Mouse (Mus musculus) lung, embryonic 16.5 days (tissue): Measurements from ENCODE around the gene Ehd2. TPM values are rescaled to one million over a fixed set of nuclear protein-coding genes. Genes with fewer than 3 reads are reported as not detected.

Experiments
- ATAC-seq: fragments of 200-750 bp; cut with Nextera tagmentation; 2 replicates; pipeline ENCODE4 v1.8.0; 2017; ENCODE audit warnings: low read depth, mild to moderate bottlenecking, moderate library complexity
- H3K27ac ChIP-seq: fragments of 300-500 bp; sonication (generic); 2 replicates; pipeline ENCODE4 v1.5.1; 2014; ENCODE audit warnings: mild to moderate bottlenecking, control low read depth, low read length
- H3K27me3 ChIP-seq: fragments of 300-500 bp; sonication (generic); 2 replicates; pipeline ENCODE4 v1.6.1; 2014; ENCODE audit warnings: low read depth, low read length, mixed read lengths; ENCODE audit not compliant: control insufficient read depth, insufficient read depth
- H3K36me3 ChIP-seq: fragments of 300-500 bp; sonication (generic); 2 replicates; pipeline ENCODE4 v1.6.1; 2014; ENCODE audit warnings: low read length; ENCODE audit not compliant: control insufficient read depth, insufficient read depth
- H3K4me1 ChIP-seq: fragments of 300-500 bp; sonication (generic); replicated peaks from 2 replicates; pipeline ENCODE4 v1.6.1; 2014; ENCODE audit warnings: low read length, mixed read lengths; ENCODE audit not compliant: control insufficient read depth, insufficient read depth
- H3K4me2 ChIP-seq: fragments of 300-500 bp; sonication (generic); 2 replicates; pipeline ENCODE4 v1.6.1; 2014; ENCODE audit warnings: low read depth, low read length, control low read depth
- H3K4me3 ChIP-seq: fragments of 300-500 bp; sonication (generic); 2 replicates; pipeline ENCODE4 v1.5.1; 2014; ENCODE audit warnings: mild to moderate bottlenecking, low read length, control low read depth
- H3K9ac ChIP-seq: fragments of 300-500 bp; sonication (generic); 2 replicates; pipeline ENCODE4 v1.6.1; 2014; ENCODE audit warnings: low read length, control low read depth
- H3K9me3 ChIP-seq: fragments of 300-500 bp; sonication (generic); 2 replicates; pipeline ENCODE4 v1.6.1; 2016; ENCODE audit warnings: low read length; ENCODE audit not compliant: control insufficient read depth
- WGBS: fragments of 180-500 bp; shearing (Covaris S2); extraction: QIAGEN DNeasy Blood & Tissue Kit; methylation state at CpG from one replicate; pipeline ENCODE4 v1.1.7; 2014; 5-methylcytosine and 5-hydroxymethylcytosine counted together
- polyA plus RNA-seq: library from polyadenylated mRNA; unstranded; fragments of >200 nt; fragmentation: Nextera tagmentation; extraction: Ambion mirVana; gene quantifications from 2 replicates; pipeline ENCODE4 v1.2.1, GENCODE M21; 2015

Ehd2 gene
- polyA plus RNA-seq, 1 experiment from 2014 or later: 109 TPM

- Histone ChIP-seq H3K27ac (no peak overlapping the region), H3K4me2 (no peak overlapping the region), H3K36me3 (peaks cover 4% of the 10 kb centered on the region), H3K27me3 (no peaks in the 10 kb centered on the region), H3K9ac (no peak overlapping the region), H3K4me3 (no peak overlapping the region), H3K4me1 (no peaks in the 10 kb centered on the region; the same call in 1 of the 2 replicates), H3K9me3 (no peaks in the 10 kb centered on the region)
- no peak for ATAC-seq
- 63% methylated on average over 12 of the region's 12 CpGs for WGBS
Measured at GRCm38 (mm10) chr7:16004177-16004856, 37.0 kb upstream of the Ehd2 start.

- 66% methylated on average over 4 of the region's 4 CpGs for WGBS
- H3K9me3 ChIP-seq: no peaks in the 10 kb centered on the region
- no peaks in the 10 kb centered on the region; the same call in 1 of the 2 replicates for H3K4me1 ChIP-seq
- H3K36me3 ChIP-seq: peaks cover 8% of the 10 kb centered on the region
- H3K27me3 ChIP-seq: no peaks in the 10 kb centered on the region
- H3K9ac ChIP-seq: no peak overlapping the region
- H3K4me2 ChIP-seq: no peak overlapping the region
- H3K4me3 ChIP-seq: no peak overlapping the region
- no peak overlapping the region for H3K27ac ChIP-seq
- no peak for ATAC-seq
Measured at GRCm38 (mm10) chr7:16003032-16003431, 35.7 kb upstream of the Ehd2 start.

DNA sequence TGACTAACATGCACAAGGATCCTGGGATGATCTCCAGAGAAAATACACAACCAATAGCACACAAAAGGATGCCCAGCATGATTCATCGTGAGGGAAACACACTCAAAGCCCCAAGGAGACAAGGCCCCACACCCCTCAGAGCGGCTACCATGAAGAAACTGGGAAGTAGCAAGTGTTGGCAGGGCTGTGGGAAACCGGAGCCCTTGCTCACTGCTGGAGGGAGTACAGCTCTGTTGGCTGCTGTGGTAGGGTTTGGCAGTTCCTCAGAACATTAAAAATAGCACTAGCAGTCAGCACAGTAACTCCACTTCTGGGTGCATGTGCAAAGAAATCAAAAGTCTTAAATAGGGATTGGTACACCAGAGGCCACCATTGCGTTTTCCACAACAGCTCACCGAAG is 34.8 kb upstream of the Ehd2 start:
- peaks cover 7% of the 10 kb centered on the region for H3K36me3 ChIP-seq
- 72% methylated on average over 5 of the region's 5 CpGs for WGBS
- no peak overlapping the region for H3K27ac ChIP-seq
- no peaks in the 10 kb centered on the region; the same call in 1 of the 2 replicates for H3K4me1 ChIP-seq
- 0 out of 2 replicates have a peak, but pooled peaks have one; percentile 37 for ATAC-seq
- no peaks in the 10 kb centered on the region for H3K27me3 ChIP-seq
- H3K9me3 ChIP-seq: no peaks in the 10 kb centered on the region
- H3K4me2 ChIP-seq: no peak overlapping the region
- H3K4me3 ChIP-seq: no peak overlapping the region
- H3K9ac ChIP-seq: no peak overlapping the region

DNA sequence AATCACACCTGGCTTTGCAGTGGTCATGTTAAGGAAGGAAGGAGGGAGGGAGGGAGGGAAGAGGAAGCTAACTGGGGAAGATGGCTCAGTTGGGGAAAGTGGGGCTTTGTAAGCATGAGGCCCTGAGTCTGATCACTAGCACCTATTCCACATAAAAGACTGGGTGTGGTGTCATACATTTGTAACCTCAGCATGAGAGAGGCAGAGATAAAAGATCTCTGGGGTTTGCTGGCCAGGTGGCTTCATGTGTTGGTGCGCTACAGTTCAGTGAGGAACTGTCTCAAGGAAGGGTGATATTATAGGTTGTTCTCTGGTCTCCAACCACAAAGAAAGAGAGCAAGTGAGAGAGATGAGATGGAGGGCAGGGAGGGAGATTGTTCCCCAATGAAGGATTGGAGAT is 34.3 kb upstream of the Ehd2 start:
- H3K27me3 ChIP-seq: no peaks in the 10 kb centered on the region
- H3K4me3 ChIP-seq: no peak overlapping the region
- peaks cover 11% of the 10 kb centered on the region for H3K36me3 ChIP-seq
- no peaks in the 10 kb centered on the region; the same call in 1 of the 2 replicates for H3K4me1 ChIP-seq
- WGBS: 91% methylated on average over 1 of the region's 1 CpGs
- no peaks in the 10 kb centered on the region for H3K9me3 ChIP-seq
- no peak overlapping the region for H3K9ac ChIP-seq
- no peak for ATAC-seq
- no peak overlapping the region for H3K27ac ChIP-seq
- H3K4me2 ChIP-seq: no peak overlapping the region

- peaks cover 27% of the 10 kb centered on the region for H3K36me3 ChIP-seq
- ATAC-seq: no peak
- H3K9ac ChIP-seq: no peak overlapping the region
- H3K4me3 ChIP-seq: no peak overlapping the region
- H3K27me3 ChIP-seq: no peaks in the 10 kb centered on the region
- H3K4me1 ChIP-seq: no peaks in the 10 kb centered on the region
- H3K27ac ChIP-seq: no peak overlapping the region
- H3K9me3 ChIP-seq: no peaks in the 10 kb centered on the region
- no peak overlapping the region for H3K4me2 ChIP-seq
- 89% methylated on average over 4 of the region's 4 CpGs for WGBS
Measured at GRCm38 (mm10) chr7:15993789-15994188, 26.4 kb upstream of the Ehd2 start.

GRCm38 (mm10) chr7:15993152-15993551 is 25.8 kb upstream of the Ehd2 start:
- WGBS: 76% methylated on average over 3 of the region's 3 CpGs
- Histone ChIP-seq H3K4me1 (no peaks in the 10 kb centered on the region), H3K27ac (no peak overlapping the region), H3K27me3 (no peaks in the 10 kb centered on the region), H3K4me2 (no peak overlapping the region), H3K4me3 (no peak overlapping the region), H3K9me3 (no peaks in the 10 kb centered on the region), H3K9ac (no peak overlapping the region), H3K36me3 (peaks cover 33% of the 10 kb centered on the region)
- ATAC-seq: no peak

DNA sequence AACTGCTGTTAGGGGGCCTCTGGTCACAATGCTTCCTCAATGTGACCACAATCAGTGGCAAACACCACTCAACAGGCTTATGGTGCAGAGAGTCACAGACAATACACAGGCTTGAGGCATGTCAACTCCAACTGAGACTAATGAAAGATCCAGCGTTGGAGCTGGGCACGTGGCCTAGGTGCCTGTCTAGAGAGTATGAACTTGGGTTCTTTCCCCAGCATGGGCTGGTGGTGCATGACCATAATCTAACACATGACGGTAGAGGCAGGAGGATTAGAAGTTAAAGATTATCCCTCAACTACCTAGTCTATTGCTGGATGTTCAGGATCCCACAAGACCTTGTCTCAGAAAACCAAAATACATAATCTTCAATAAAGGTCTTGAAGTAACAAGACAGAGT is 24.4 kb upstream of the Ehd2 start:
- Histone ChIP-seq H3K4me2 (no peak overlapping the region), H3K36me3 (peaks cover 37% of the 10 kb centered on the region), H3K27me3 (no peaks in the 10 kb centered on the region), H3K4me1 (no peaks in the 10 kb centered on the region), H3K9ac (no peak overlapping the region), H3K9me3 (no peaks in the 10 kb centered on the region), H3K27ac (no peak overlapping the region), H3K4me3 (no peak overlapping the region)
- ATAC-seq: no peak
- WGBS: 92% methylated on average over 3 of the region's 3 CpGs

DNA sequence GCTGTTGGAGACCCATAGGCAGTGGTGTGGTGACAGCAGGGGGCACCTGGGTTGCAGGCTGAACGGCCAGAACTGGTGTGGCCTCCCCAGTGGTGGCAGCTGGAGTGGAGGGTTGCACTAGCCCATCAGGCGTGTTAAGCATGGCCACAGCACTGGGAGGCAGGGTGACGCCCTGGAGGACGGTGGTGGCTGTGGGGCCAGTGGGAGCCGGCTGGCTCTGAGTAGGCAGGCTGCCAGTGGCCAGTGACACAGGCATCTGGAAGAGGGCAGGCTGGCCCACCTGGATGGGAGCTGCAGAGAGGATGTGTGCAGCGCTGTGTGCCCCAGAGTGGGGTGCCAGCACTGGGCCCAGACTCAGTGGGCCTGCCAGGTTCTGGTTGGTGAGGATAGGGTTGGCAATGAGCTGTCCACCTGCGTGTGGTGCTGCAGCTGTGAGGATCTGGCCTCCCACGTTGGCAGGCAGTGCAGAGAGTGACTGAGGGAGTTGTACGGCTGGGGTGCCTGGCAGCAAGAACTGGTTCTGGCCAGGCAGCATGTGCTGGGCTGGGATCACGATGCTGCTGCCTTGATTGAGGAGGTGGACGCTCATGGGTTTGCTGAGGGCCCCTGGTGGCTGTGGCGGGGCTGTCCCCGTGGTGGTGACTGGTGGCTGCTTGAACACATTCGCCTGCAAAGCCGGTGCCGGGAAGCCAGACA is 20.4 kb upstream of the Ehd2 start:
- no peak overlapping the region for H3K27ac ChIP-seq
- ATAC-seq: peak; percentile 32; the same call in 1 of the 2 replicates
- 89% methylated on average over 16 of the region's 16 CpGs for WGBS
- peaks cover 27% of the 10 kb centered on the region for H3K36me3 ChIP-seq
- H3K4me2 ChIP-seq: no peak overlapping the region
- H3K27me3 ChIP-seq: no peaks in the 10 kb centered on the region
- H3K9me3 ChIP-seq: no peaks in the 10 kb centered on the region
- no peak overlapping the region for H3K9ac ChIP-seq
- no peak overlapping the region for H3K4me3 ChIP-seq
- no peaks in the 10 kb centered on the region for H3K4me1 ChIP-seq

DNA sequence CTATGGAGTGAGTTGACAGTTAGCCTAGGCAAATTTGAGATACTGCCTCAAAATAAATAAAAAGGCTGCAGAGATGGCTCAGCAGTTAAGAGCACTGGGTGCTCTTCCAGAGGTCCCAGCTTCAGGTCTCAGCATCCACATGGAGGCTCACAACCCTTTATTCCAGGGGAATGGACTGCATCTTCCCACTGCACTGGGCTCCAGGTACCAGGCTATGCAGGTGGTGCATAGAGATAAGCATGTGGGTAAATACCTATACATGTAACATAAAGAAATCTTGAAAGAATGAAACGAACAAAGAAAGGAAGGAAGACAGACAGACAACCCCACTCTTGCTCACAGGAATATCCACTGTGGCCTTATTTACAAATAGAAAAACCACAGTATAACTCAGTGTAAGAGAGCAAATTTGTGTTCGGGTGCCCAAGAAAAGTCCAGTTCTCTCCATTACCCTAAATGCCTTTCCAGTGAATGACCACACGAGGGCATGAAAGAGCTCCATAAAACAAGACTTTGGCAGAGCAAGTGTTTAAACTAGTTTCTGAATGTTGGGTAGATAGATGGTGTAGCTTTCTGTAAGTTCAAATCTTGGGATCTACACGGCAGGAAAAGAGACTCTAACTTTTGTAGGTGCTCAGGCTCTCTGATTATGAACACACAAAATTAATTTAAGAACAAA is 15.5 kb upstream of the Ehd2 start:
- H3K9ac ChIP-seq: no peak overlapping the region
- no peak for ATAC-seq
- H3K27ac ChIP-seq: no peak overlapping the region
- H3K4me1 ChIP-seq: no peaks in the 10 kb centered on the region
- H3K9me3 ChIP-seq: no peaks in the 10 kb centered on the region
- WGBS: 33% methylated on average over 4 of the region's 4 CpGs
- H3K27me3 ChIP-seq: no peaks in the 10 kb centered on the region
- H3K4me2 ChIP-seq: no peak overlapping the region
- no peak overlapping the region for H3K4me3 ChIP-seq
- H3K36me3 ChIP-seq: peaks cover 11% of the 10 kb centered on the region
